Mouse (Mus musculus) heart, embryonic 15.5 days (tissue): ENCODE measurements around the gene Ccdc84. TPM values are rescaled to one million over a fixed set of nuclear protein-coding genes. Genes with fewer than 3 reads are reported as not detected.
A peak's percentile ranks its signal among the peaks of the same experiment; 100 is the strongest.
"Not testable (repeated sequence)": the region's sequence is repeated elsewhere in the genome, so short reads cannot be mapped to it uniquely, and the experiment has no call there.

Source experiments
- ATAC-seq: fragments of 200-750 bp; cut with Nextera tagmentation; replicated peaks from 2 replicates; pipeline ENCODE4 v1.8.0; 2017; ENCODE audit warnings: low read depth, moderate TSS enrichment; ENCODE audit not compliant: insufficient number of reproducible peaks, insufficient read depth, low FRiP score
- H3K27ac ChIP-seq: fragments of 300-500 bp; sonication (generic); 2 replicates; pipeline ENCODE4 v1.5.1; 2015; ENCODE audit warnings: mild to moderate bottlenecking, inconsistent platforms
- H3K27me3 ChIP-seq: fragments of 300-500 bp; sonication (generic); 2 replicates; pipeline ENCODE4 v1.6.1; 2015; ENCODE audit warnings: inconsistent platforms
- H3K36me3 ChIP-seq: fragments of 300-500 bp; sonication (generic); 2 replicates; pipeline ENCODE4 v1.6.1; 2015; ENCODE audit warnings: mild to moderate bottlenecking, inconsistent platforms
- H3K4me1 ChIP-seq: fragments of 300-500 bp; sonication (generic); replicated peaks from 2 replicates; pipeline ENCODE4 v1.6.1; 2015; ENCODE audit warnings: inconsistent platforms
- H3K4me2 ChIP-seq: fragments of 300-500 bp; sonication (generic); 2 replicates; pipeline ENCODE4 v1.6.1; 2015; ENCODE audit warnings: inconsistent platforms, mild to moderate bottlenecking, moderate library complexity
- H3K4me3 ChIP-seq: fragments of 300-500 bp; sonication (generic); 2 replicates; pipeline ENCODE4 v1.5.1; 2015; ENCODE audit warnings: mild to moderate bottlenecking, inconsistent platforms
- H3K9ac ChIP-seq: fragments of 300-500 bp; sonication (generic); 2 replicates; pipeline ENCODE4 v1.6.1; 2015; ENCODE audit warnings: mild to moderate bottlenecking, inconsistent platforms
- H3K9me3 ChIP-seq: fragments of 300-500 bp; sonication (generic); replicated peaks from 2 replicates; pipeline ENCODE4 v1.6.1; 2016; ENCODE audit warnings: inconsistent platforms
- WGBS: fragments of 180-500 bp; shearing (Covaris S2); methylation state at CpG from one replicate; pipeline ENCODE4 v1.1.7; 2015; ENCODE audit warnings: mixed read lengths; 5-methylcytosine and 5-hydroxymethylcytosine counted together
- polyA plus RNA-seq: library from polyadenylated mRNA; unstranded; fragments of >200 nt; fragmentation: Nextera tagmentation; extraction: Ambion mirVana; gene quantifications from 2 replicates; pipeline ENCODE4 v1.2.1, GENCODE M21; 2015

Ccdc84 gene
- polyA plus RNA-seq, 1 experiment from 2014 or later = 18.3 TPM

- peaks cover 87% of the 10 kb centered on the region for H3K36me3 ChIP-seq
- no peak overlapping the region for H3K4me2 ChIP-seq
- no peak overlapping the region for H3K9ac ChIP-seq
- H3K27me3 ChIP-seq = no peaks in the 10 kb centered on the region
- no peak overlapping the region for H3K4me3 ChIP-seq
- no peaks in the 10 kb centered on the region for H3K9me3 ChIP-seq
- no peak for ATAC-seq
- WGBS = 90% methylated on average over 13 of the region's 13 CpGs
- no peak overlapping the region for H3K27ac ChIP-seq
- H3K4me1 ChIP-seq = peaks cover 11% of the 10 kb centered on the region
These were observed 33.8 kb downstream of the Ccdc84 start for GRCm38 (mm10) chr9:44384596-44384995.

- WGBS = 7% methylated on average over 15 of the region's 15 CpGs
- H3K9me3 ChIP-seq = no peaks in the 10 kb centered on the region
- peak overlapping the region; percentile 78 for H3K27ac ChIP-seq
- no peaks in the 10 kb centered on the region for H3K27me3 ChIP-seq
- H3K9ac ChIP-seq = peak overlapping the region; percentile 84
- H3K36me3 ChIP-seq = peaks cover 41% of the 10 kb centered on the region
- ATAC-seq = 0 out of 2 replicates have a peak, but pooled peaks have one; percentile 11
- H3K4me3 ChIP-seq = peak overlapping the region; percentile 71
- H3K4me2 ChIP-seq = peak overlapping the region; percentile 91
- peaks cover 15% of the 10 kb centered on the region for H3K4me1 ChIP-seq
These were observed 38.5 kb downstream of the Ccdc84 start for GRCm38 (mm10) chr9:44379862-44380261.

- Histone ChIP-seq H3K9ac (peak within 1 kb of the TSS; percentile 84), H3K36me3 (peaks cover 35% of the 10 kb centered on the region), H3K4me1 (peaks cover 15% of the 10 kb centered on the region), H3K4me3 (peak within 1 kb of the TSS; percentile 71), H3K27me3 (no peaks in the 10 kb centered on the region), H3K9me3 (no peaks in the 10 kb centered on the region), H3K4me2 (peak within 1 kb of the TSS; percentile 91), H3K27ac (peak within 1 kb of the TSS; percentile 78)
- ATAC-seq = peak; percentile 98
- under 1% methylated on average over 83 of the region's 83 CpGs for WGBS
These were observed 39.1 kb downstream of the Ccdc84 start, which contains the start of gene Hyou1 for GRCm38 (mm10) chr9:44379054-44379834. Gene Hyou1, plus strand, starts transcription at chr9:44379490.

GRCm38 (mm10) chr9:44378153-44378730 lies 40.1 kb downstream of the Ccdc84 start:
- no peak overlapping the region; the same call in 1 of the 2 replicates for H3K27ac ChIP-seq
- H3K4me2 ChIP-seq = peak overlapping the region; percentile 91
- H3K36me3 ChIP-seq = peaks cover 25% of the 10 kb centered on the region
- H3K9ac ChIP-seq = 0 out of 2 replicates have a peak overlapping the region, but pooled peaks have one; percentile 60
- no peaks in the 10 kb centered on the region for H3K9me3 ChIP-seq
- no peaks in the 10 kb centered on the region for H3K27me3 ChIP-seq
- peak overlapping the region; percentile 71 for H3K4me3 ChIP-seq
- H3K4me1 ChIP-seq = peaks cover 15% of the 10 kb centered on the region
- WGBS = 75% methylated on average over 5 of the region's 5 CpGs
- no peak for ATAC-seq

- not testable (repeated sequence) for H3K27me3 ChIP-seq, H3K9ac ChIP-seq, H3K4me3 ChIP-seq, H3K27ac ChIP-seq, H3K4me2 ChIP-seq, H3K9me3 ChIP-seq, ATAC-seq
- Histone ChIP-seq H3K36me3 (peaks cover 16% of the 10 kb centered on the region), H3K4me1 (peaks cover 15% of the 10 kb centered on the region)
- 73% methylated on average over 2 of the region's 2 CpGs for WGBS
These were observed 41.0 kb downstream of the Ccdc84 start for GRCm38 (mm10) chr9:44377335-44377734.

GRCm38 (mm10) chr9:44376141-44376540 lies 42.2 kb downstream of the Ccdc84 start:
- H3K4me2 ChIP-seq = no peak overlapping the region
- ATAC-seq = no peak
- H3K9ac ChIP-seq = no peak overlapping the region
- WGBS = 78% methylated on average over 6 of the region's 6 CpGs
- no peaks in the 10 kb centered on the region for H3K9me3 ChIP-seq
- H3K27me3 ChIP-seq = no peaks in the 10 kb centered on the region
- no peak overlapping the region for H3K27ac ChIP-seq
- no peak overlapping the region for H3K4me3 ChIP-seq
- H3K36me3 ChIP-seq = peaks cover 4% of the 10 kb centered on the region
- peaks cover 15% of the 10 kb centered on the region for H3K4me1 ChIP-seq

GRCm38 (mm10) chr9:44373386-44373785 lies 45.0 kb downstream of the Ccdc84 start:
- no peak overlapping the region for H3K4me2 ChIP-seq
- H3K4me1 ChIP-seq = peaks cover 2% of the 10 kb centered on the region; the same call in 1 of the 2 replicates
- H3K27ac ChIP-seq = no peak overlapping the region
- no peak overlapping the region for H3K9ac ChIP-seq
- H3K4me3 ChIP-seq = no peak overlapping the region
- no peaks in the 10 kb centered on the region for H3K9me3 ChIP-seq
- H3K36me3 ChIP-seq = no peaks in the 10 kb centered on the region
- no peaks in the 10 kb centered on the region for H3K27me3 ChIP-seq
- no peak for ATAC-seq

GRCm38 (mm10) chr9:44364480-44364879 lies 53.9 kb downstream of the Ccdc84 start:
- no peak for ATAC-seq
- Histone ChIP-seq H3K4me1 (peaks cover 7% of the 10 kb centered on the region), H3K9me3 (no peaks in the 10 kb centered on the region), H3K4me2 (no peak overlapping the region), H3K27ac (no peak overlapping the region), H3K4me3 (no peak overlapping the region), H3K27me3 (no peaks in the 10 kb centered on the region), H3K36me3 (peaks cover 3% of the 10 kb centered on the region; the same call in 1 of the 2 replicates), H3K9ac (no peak overlapping the region)
- WGBS = 65% methylated on average over 3 of the region's 3 CpGs

GRCm38 (mm10) chr9:44361931-44362330 lies 56.4 kb downstream of the Ccdc84 start:
- peak overlapping the region; percentile 73 for H3K4me3 ChIP-seq
- 36% methylated on average over 4 of the region's 4 CpGs for WGBS
- peak overlapping the region; percentile 72 for H3K9ac ChIP-seq
- ATAC-seq, H3K27me3 ChIP-seq, H3K9me3 ChIP-seq, H3K4me1 ChIP-seq: not testable (repeated sequence)
- H3K27ac ChIP-seq = peak overlapping the region; percentile 83
- H3K36me3 ChIP-seq = peaks cover 23% of the 10 kb centered on the region
- peak overlapping the region; percentile 74 for H3K4me2 ChIP-seq

- Histone ChIP-seq H3K9ac (peak within 1 kb of the TSS; percentile 72), H3K36me3 (peaks cover 29% of the 10 kb centered on the region), H3K4me2 (peak within 1 kb of the TSS; percentile 74), H3K4me3 (peak within 1 kb of the TSS; percentile 73), H3K4me1 (peaks cover 7% of the 10 kb centered on the region), H3K27me3 (no peaks in the 10 kb centered on the region), H3K27ac (peak within 1 kb of the TSS; percentile 83), H3K9me3 (no peaks in the 10 kb centered on the region)
- under 1% methylated on average over 44 of the region's 44 CpGs for WGBS
- peak; percentile 94 for ATAC-seq
These were observed 57.0 kb downstream of the Ccdc84 start, which contains the start of gene Vps11 for GRCm38 (mm10) chr9:44361190-44361917. Gene Vps11, minus strand, starts transcription at chr9:44361670.
